Comparison of ENCODE assay signal across 20 mouse cellular contexts in genomic region chr2:165665176-165665575, GRCm38 (mm10).
DNase-seq lines count a peak whose midpoint lies in the region; ATAC-seq and TF ChIP-seq lines count a peak whose summit lies in the region.
"Had no signal": no experiment of that assay in that cellular context is flagged by ENCODE, and none has a peak within 500 bp of the region (broad histone marks: within the 10 kb centered on the region; RNA-seq: fewer than 3 reads in every experiment).

No protein-coding gene starts in this region.

- 57% methylated on average over 5 of the region's 5 CpGs for WGBS in kidney, embryonic 16.5 days
- WGBS in intestine, embryonic 16.5 days = 43% methylated on average over 5 of the region's 5 CpGs
- 41% methylated on average over 5 of the region's 5 CpGs for WGBS in stomach, postnatal 0 days

- TF ChIP-seq CTCF in stomach, postnatal 0 days (IDR thresholded peaks at IDR 0.05; ENCODE audit: low read depth) = no peak

- H3K36me3 ChIP-seq in kidney, embryonic 16.5 days (ENCODE audit: insufficient read depth, low read length) = no peaks in the 10 kb centered on the region
- no peaks in the 10 kb centered on the region for H3K36me3 ChIP-seq in intestine, embryonic 16.5 days (ENCODE audit: control insufficient read depth, insufficient read depth, low read length)
- H3K36me3 ChIP-seq in stomach, postnatal 0 days (ENCODE audit: control insufficient read depth, insufficient read depth, low read length) = no peaks in the 10 kb centered on the region
- H3K36me3 ChIP-seq: G1E; limb, embryonic 13.5 days; neural tube, embryonic 15.5 days had no signal

- no peaks in the 10 kb centered on the region for H3K9me3 ChIP-seq in kidney, embryonic 16.5 days (ENCODE audit: low read length)
- H3K9me3 ChIP-seq in intestine, embryonic 16.5 days (ENCODE audit: control insufficient read depth, low read length) = no peaks in the 10 kb centered on the region
- H3K9me3 ChIP-seq in stomach, postnatal 0 days (ENCODE audit: control insufficient read depth, low read length) = no peaks in the 10 kb centered on the region
- H3K9me3 ChIP-seq: G1E; hindbrain, embryonic 12.5 days; neural tube, embryonic 15.5 days had no signal

- no peak overlapping the region for H3K4me3 ChIP-seq in kidney, embryonic 16.5 days (ENCODE audit: low read length)
- H3K4me3 ChIP-seq in intestine, embryonic 16.5 days (ENCODE audit: low read length) = no peak overlapping the region
- no peak overlapping the region for H3K4me3 ChIP-seq in stomach, postnatal 0 days (ENCODE audit: low read depth, low read length)
- H3K4me3 ChIP-seq: hindbrain, embryonic 12.5 days; limb, embryonic 13.5 days; myocyte; neural tube, embryonic 15.5 days had no signal

- intact Hi-C loops in heart, postnatal 14 days (cut with DNase I) = no loop called here
- intact Hi-C loops in heart, postnatal 10 days (cut with DNase I) = no loop called here

- no peak overlapping the region for H3K9ac ChIP-seq in kidney, embryonic 16.5 days (replicated peaks; ENCODE audit: low read length)
- no peak overlapping the region for H3K9ac ChIP-seq in intestine, embryonic 16.5 days (ENCODE audit: low read depth, low read length)
- H3K9ac ChIP-seq in stomach, postnatal 0 days (ENCODE audit: low read length) = no peak overlapping the region
- H3K9ac ChIP-seq: forebrain, postnatal 0 days; hindbrain, embryonic 12.5 days; limb, embryonic 13.5 days; liver, embryonic 14.5 days; neural tube, embryonic 15.5 days had no signal

- DNase-seq in cerebellum, postnatal 10 days = peak; percentile 60 to 64
- no peak for DNase-seq in cerebellum, adult 9-10 months
- DNase-seq in kidney, postnatal 36 days = no peak
- peak; percentile 61 for DNase-seq in stomach, postnatal 0 days (ENCODE audit: low spot score)
- DNase-seq in heart, postnatal 14 days = no peak
- DNase-seq in heart, postnatal 10 days = no peak
- DNase-seq: forebrain, postnatal 0 days; kidney, postnatal 14 days; midbrain, embryonic 14.5 days; thymus, adult 18-20 months had no signal

- no peaks in the 10 kb centered on the region for H3K4me1 ChIP-seq in kidney, embryonic 16.5 days (ENCODE audit: insufficient read depth, low read length)
- H3K4me1 ChIP-seq in intestine, embryonic 16.5 days (ENCODE audit: control insufficient read depth, insufficient read depth, low read length) = peaks cover 4% of the 10 kb centered on the region; the same call in 1 of the 2 replicates
- H3K4me1 ChIP-seq in stomach, postnatal 0 days (replicated peaks; ENCODE audit: control insufficient read depth, insufficient read depth) = 0 out of 2 replicates have a peak, but pooled peaks cover 2% of the 10 kb centered on the region
- H3K4me1 ChIP-seq: hindbrain, embryonic 12.5 days had no signal

- no peak overlapping the region for H3K4me2 ChIP-seq in kidney, embryonic 16.5 days (replicated peaks; ENCODE audit: low read depth, low read length)
- 0 out of 2 replicates have a peak overlapping the region, but pooled peaks have one; percentile 9 for H3K4me2 ChIP-seq in intestine, embryonic 16.5 days (ENCODE audit: low read depth, low read length)
- no peak overlapping the region for H3K4me2 ChIP-seq in stomach, postnatal 0 days (replicated peaks; ENCODE audit: low read depth)
- H3K4me2 ChIP-seq: hindbrain, embryonic 12.5 days; limb, embryonic 13.5 days; neural tube, embryonic 15.5 days had no signal

- no peaks in the 10 kb centered on the region for H3K27me3 ChIP-seq in kidney, embryonic 16.5 days (ENCODE audit: insufficient read depth, low read length)
- no peaks in the 10 kb centered on the region for H3K27me3 ChIP-seq in intestine, embryonic 16.5 days (replicated peaks; ENCODE audit: control insufficient read depth, insufficient read depth, low read length)
- H3K27me3 ChIP-seq in stomach, postnatal 0 days (ENCODE audit: control insufficient read depth, insufficient read depth, low read length) = no peaks in the 10 kb centered on the region
- H3K27me3 ChIP-seq: hindbrain, embryonic 12.5 days; limb, embryonic 13.5 days; neural tube, embryonic 15.5 days had no signal

- no peak for ATAC-seq in kidney, embryonic 16.5 days (ENCODE audit: low FRiP score, low TSS enrichment)
- peak; percentile 58; the same call in 1 of the 2 replicates for ATAC-seq in intestine, embryonic 16.5 days
- peak; percentile 72 for ATAC-seq in stomach, postnatal 0 days (ENCODE audit: low FRiP score, low TSS enrichment)
- ATAC-seq: CD4-positive, CD25-positive, alpha-beta regulatory T cell, adult 4 months; inflammation-experienced regulatory T-cells, adult 6 months had no signal

- H3K27ac ChIP-seq in kidney, embryonic 16.5 days (ENCODE audit: low read length) = peak overlapping the region; percentile 45; the same call in 1 of the 2 replicates
- H3K27ac ChIP-seq in intestine, embryonic 16.5 days (ENCODE audit: low read length) = peak overlapping the region; percentile 37; the same call in 1 of the 2 replicates
- peak overlapping the region; percentile 93 for H3K27ac ChIP-seq in stomach, postnatal 0 days (replicated peaks)
- H3K27ac ChIP-seq: hindbrain, embryonic 12.5 days; limb, embryonic 13.5 days; liver, embryonic 14.5 days; neural tube, embryonic 15.5 days had no signal

- TF ChIP-seq EP300 in stomach, postnatal 0 days (optimal IDR thresholded peaks at IDR 0.05) = peak; percentile 76

Comparison
In these comparisons a context has a peak if more than half of its experiments do, and no peak if none do; other contexts are left out.
1. DNase-seq: peak in cerebellum, postnatal 10 days (2 of 2) and stomach, postnatal 0 days (single experiment); none in cerebellum, adult 9-10 months (single experiment), kidney, postnatal 36 days (0 of 2), heart, postnatal 14 days (0 of 2) and heart, postnatal 10 days (0 of 2).
2. H3K27ac ChIP-seq: peak in every context shown above with its lines; median percentile 93 in stomach, postnatal 0 days; 45 in kidney, embryonic 16.5 days; 37 in intestine, embryonic 16.5 days.